Mouse (Mus musculus): ENCODE data around the gene Chid1. TPM values are rescaled to one million over a fixed set of nuclear protein-coding genes. Genes with fewer than 3 reads are reported as not detected.

Gene Chid1
- polyA plus RNA-seq, 1 experiment from 2014 or later = 15.6 TPM

- H3K9me3 ChIP-seq (ENCODE audit: low read length) = no peaks in the 10 kb centered on the region
- H3K4me3 ChIP-seq (ENCODE audit: low read depth, low read length) = no peak overlapping the region
- peaks cover 5% of the 10 kb centered on the region; the same call in 1 of the 2 replicates for H3K4me1 ChIP-seq (ENCODE audit: insufficient read depth, low read depth, low read length)
- H3K36me3 ChIP-seq (ENCODE audit: insufficient read depth, low read length) = no peaks in the 10 kb centered on the region
- no peak overlapping the region for H3K4me2 ChIP-seq (replicated peaks; ENCODE audit: low read depth, low read length)
- peak; percentile 55 for DNase-seq (ENCODE audit: low spot score)
- TF ChIP-seq CTCF (IDR thresholded peaks at IDR 0.05) (no peak), EP300 (IDR thresholded peaks at IDR 0.05) (0 out of 2 replicates have a peak, but pooled peaks have one; percentile 26)
- ATAC-seq = peak; percentile 81
- 75% methylated on average over 3 of the region's 3 CpGs for WGBS
- H3K27ac ChIP-seq (ENCODE audit: low read length) = peak overlapping the region; percentile 9; the same call in 1 of the 2 replicates
- no peaks in the 10 kb centered on the region for H3K27me3 ChIP-seq (replicated peaks; ENCODE audit: insufficient read depth, low read length)
- no peak overlapping the region for H3K9ac ChIP-seq (replicated peaks; ENCODE audit: low read depth)
Observed at GRCm38 (mm10) chr7:141569916-141570315, 30.3 kb upstream of the Chid1 start.

GRCm38 (mm10) chr7:141569283-141569803, 29.7 kb upstream of the Chid1 start:
- no peak for DNase-seq (ENCODE audit: low spot score)
- Histone ChIP-seq H3K9ac (replicated peaks; ENCODE audit: low read depth) (no peak overlapping the region), H3K4me3 (ENCODE audit: low read depth, low read length) (no peak overlapping the region), H3K27me3 (replicated peaks; ENCODE audit: insufficient read depth, low read length) (no peaks in the 10 kb centered on the region), H3K4me1 (ENCODE audit: insufficient read depth, low read depth, low read length) (peaks cover 9% of the 10 kb centered on the region; the same call in 1 of the 2 replicates), H3K4me2 (replicated peaks; ENCODE audit: low read depth, low read length) (no peak overlapping the region), H3K9me3 (ENCODE audit: low read length) (no peaks in the 10 kb centered on the region), H3K27ac (ENCODE audit: low read length) (peak overlapping the region; percentile 9; the same call in 1 of the 2 replicates), H3K36me3 (ENCODE audit: insufficient read depth, low read length) (no peaks in the 10 kb centered on the region)
- ATAC-seq = no peak
- TF ChIP-seq CTCF (IDR thresholded peaks at IDR 0.05) = no peak
- no peak for TF ChIP-seq EP300 (IDR thresholded peaks at IDR 0.05)
- 74% methylated on average over 9 of the region's 9 CpGs for WGBS

- 66% methylated on average over 7 of the region's 7 CpGs for WGBS
- Histone ChIP-seq H3K4me3 (ENCODE audit: low read depth, low read length) (no peak overlapping the region), H3K9ac (replicated peaks; ENCODE audit: low read depth) (no peak overlapping the region), H3K36me3 (ENCODE audit: insufficient read depth, low read length) (no peaks in the 10 kb centered on the region), H3K9me3 (ENCODE audit: low read length) (no peaks in the 10 kb centered on the region), H3K4me2 (replicated peaks; ENCODE audit: low read depth, low read length) (no peak overlapping the region), H3K27ac (ENCODE audit: low read length) (no peak overlapping the region), H3K27me3 (replicated peaks; ENCODE audit: insufficient read depth, low read length) (no peaks in the 10 kb centered on the region), H3K4me1 (ENCODE audit: insufficient read depth, low read depth, low read length) (peaks cover 16% of the 10 kb centered on the region; the same call in 1 of the 2 replicates)
- no peak for TF ChIP-seq EP300 (IDR thresholded peaks at IDR 0.05)
- no peak for TF ChIP-seq CTCF (IDR thresholded peaks at IDR 0.05)
- DNase-seq (ENCODE audit: low spot score) (no peak), ATAC-seq (no peak)
Observed at GRCm38 (mm10) chr7:141566587-141566986, 26.9 kb upstream of the Chid1 start.

GRCm38 (mm10) chr7:141564561-141564960, 24.9 kb upstream of the Chid1 start:
- 66% methylated on average over 7 of the region's 7 CpGs for WGBS
- Histone ChIP-seq H3K27me3 (replicated peaks; ENCODE audit: insufficient read depth, low read length) (no peaks in the 10 kb centered on the region), H3K4me3 (ENCODE audit: low read depth, low read length) (no peak overlapping the region), H3K4me1 (ENCODE audit: insufficient read depth, low read depth, low read length) (peaks cover 13% of the 10 kb centered on the region; the same call in 1 of the 2 replicates), H3K36me3 (ENCODE audit: insufficient read depth, low read length) (no peaks in the 10 kb centered on the region), H3K4me2 (replicated peaks; ENCODE audit: low read depth, low read length) (no peak overlapping the region), H3K27ac (ENCODE audit: low read length) (no peak overlapping the region), H3K9ac (replicated peaks; ENCODE audit: low read depth) (no peak overlapping the region), H3K9me3 (ENCODE audit: low read length) (no peaks in the 10 kb centered on the region)
- DNase-seq (ENCODE audit: low spot score) (no peak), ATAC-seq (no peak)
- TF ChIP-seq EP300 (IDR thresholded peaks at IDR 0.05) (peak; percentile 33; the same call in 1 of the 2 replicates), CTCF (IDR thresholded peaks at IDR 0.05) (no peak)

GRCm38 (mm10) chr7:141562852-141563427, 23.3 kb upstream of the Chid1 start:
- peak; percentile 10 for ATAC-seq
- Histone ChIP-seq H3K9me3 (ENCODE audit: low read length) (no peaks in the 10 kb centered on the region), H3K4me2 (replicated peaks; ENCODE audit: low read depth, low read length) (peak overlapping the region; percentile 85), H3K9ac (replicated peaks; ENCODE audit: low read depth) (peak overlapping the region; percentile 98), H3K27me3 (replicated peaks; ENCODE audit: insufficient read depth, low read length) (no peaks in the 10 kb centered on the region), H3K36me3 (ENCODE audit: insufficient read depth, low read length) (no peaks in the 10 kb centered on the region), H3K4me1 (ENCODE audit: insufficient read depth, low read depth, low read length) (peaks cover 13% of the 10 kb centered on the region; the same call in 1 of the 2 replicates), H3K4me3 (ENCODE audit: low read depth, low read length) (peak overlapping the region; percentile 97), H3K27ac (ENCODE audit: low read length) (peak overlapping the region; percentile 89)
- no peak for TF ChIP-seq CTCF (IDR thresholded peaks at IDR 0.05)
- TF ChIP-seq EP300 (IDR thresholded peaks at IDR 0.05) = no peak
- WGBS = 2% methylated on average over 21 of the region's 21 CpGs
- peak; percentile 74 for DNase-seq (ENCODE audit: low spot score)

GRCm38 (mm10) chr7:141562421-141562851, 22.8 kb upstream of the Chid1 start:
- H3K4me2 ChIP-seq (replicated peaks; ENCODE audit: low read depth, low read length) = peak overlapping the region; percentile 85
- peaks cover 13% of the 10 kb centered on the region; the same call in 1 of the 2 replicates for H3K4me1 ChIP-seq (ENCODE audit: insufficient read depth, low read depth, low read length)
- H3K27me3 ChIP-seq (replicated peaks; ENCODE audit: insufficient read depth, low read length) = no peaks in the 10 kb centered on the region
- ATAC-seq (peak; percentile 25), DNase-seq (ENCODE audit: low spot score) (no peak)
- no peaks in the 10 kb centered on the region for H3K9me3 ChIP-seq (ENCODE audit: low read length)
- H3K4me3 ChIP-seq (ENCODE audit: low read depth, low read length) = peak overlapping the region; percentile 97
- H3K9ac ChIP-seq (replicated peaks; ENCODE audit: low read depth) = peak overlapping the region; percentile 98
- WGBS = under 1% methylated on average over 33 of the region's 33 CpGs
- H3K27ac ChIP-seq (ENCODE audit: low read length) = peak overlapping the region; percentile 89
- no peaks in the 10 kb centered on the region for H3K36me3 ChIP-seq (ENCODE audit: insufficient read depth, low read length)
- no peak for TF ChIP-seq CTCF (IDR thresholded peaks at IDR 0.05)
